Mouse (Mus musculus) limb, embryonic 12.5 days (tissue): ENCODE data around the gene Abcc4. TPM values are rescaled to one million over a fixed set of nuclear protein-coding genes. Genes with fewer than 3 reads are reported as not detected.

ENCODE experiments used
- ATAC-seq: fragments of 200-750 bp; cut with Nextera tagmentation; 2 replicates; pipeline ENCODE4 v1.8.0; 2017; ENCODE audit warnings: low read depth, moderate TSS enrichment; ENCODE audit not compliant: insufficient number of reproducible peaks, insufficient read depth, low FRiP score, low TSS enrichment
- H3K27ac ChIP-seq: fragments of 300-500 bp; sonication (generic); 2 replicates; pipeline ENCODE4 v1.5.1; 2016; ENCODE audit warnings: mild to moderate bottlenecking, moderate library complexity
- H3K27me3 ChIP-seq: fragments of 300-500 bp; sonication (generic); 2 replicates; pipeline ENCODE4 v1.6.1; 2016; ENCODE audit warnings: mild to moderate bottlenecking, moderate library complexity
- H3K36me3 ChIP-seq: fragments of 300-500 bp; sonication (generic); 2 replicates; pipeline ENCODE4 v1.6.1; 2016; ENCODE audit warnings: mild to moderate bottlenecking, moderate library complexity
- H3K4me1 ChIP-seq: fragments of 300-500 bp; sonication (generic); replicated peaks from 2 replicates; pipeline ENCODE4 v1.6.1; 2016
- H3K4me2 ChIP-seq: fragments of 300-500 bp; sonication (generic); 2 replicates; pipeline ENCODE4 v1.6.1; 2016; ENCODE audit warnings: mild to moderate bottlenecking, moderate library complexity
- H3K4me3 ChIP-seq: fragments of 300-500 bp; sonication (generic); replicated peaks from 2 replicates; pipeline ENCODE4 v1.5.1; 2016; ENCODE audit warnings: mild to moderate bottlenecking
- H3K9ac ChIP-seq: fragments of 300-500 bp; sonication (generic); replicated peaks from 2 replicates; pipeline ENCODE4 v1.6.1; 2016; ENCODE audit warnings: mild to moderate bottlenecking, moderate library complexity
- H3K9me3 ChIP-seq: fragments of 300-500 bp; sonication (generic); 2 replicates; pipeline ENCODE4 v1.6.1; 2016; ENCODE audit warnings: mild to moderate bottlenecking, moderate library complexity
- WGBS: fragments of 180-500 bp; shearing (Covaris S2); methylation state at CpG from one replicate; pipeline ENCODE4 v1.1.7; 2016; 5-methylcytosine and 5-hydroxymethylcytosine counted together
- polyA plus RNA-seq: library from polyadenylated mRNA; unstranded; fragments of >200 nt; fragmentation: Nextera tagmentation; extraction: Ambion mirVana; gene quantifications from 2 replicates; pipeline ENCODE4 v1.2.1, GENCODE M21; 2016

Abcc4 gene
- 2.0 and 2.1 TPM in 2 replicates for polyA plus RNA-seq

DNA sequence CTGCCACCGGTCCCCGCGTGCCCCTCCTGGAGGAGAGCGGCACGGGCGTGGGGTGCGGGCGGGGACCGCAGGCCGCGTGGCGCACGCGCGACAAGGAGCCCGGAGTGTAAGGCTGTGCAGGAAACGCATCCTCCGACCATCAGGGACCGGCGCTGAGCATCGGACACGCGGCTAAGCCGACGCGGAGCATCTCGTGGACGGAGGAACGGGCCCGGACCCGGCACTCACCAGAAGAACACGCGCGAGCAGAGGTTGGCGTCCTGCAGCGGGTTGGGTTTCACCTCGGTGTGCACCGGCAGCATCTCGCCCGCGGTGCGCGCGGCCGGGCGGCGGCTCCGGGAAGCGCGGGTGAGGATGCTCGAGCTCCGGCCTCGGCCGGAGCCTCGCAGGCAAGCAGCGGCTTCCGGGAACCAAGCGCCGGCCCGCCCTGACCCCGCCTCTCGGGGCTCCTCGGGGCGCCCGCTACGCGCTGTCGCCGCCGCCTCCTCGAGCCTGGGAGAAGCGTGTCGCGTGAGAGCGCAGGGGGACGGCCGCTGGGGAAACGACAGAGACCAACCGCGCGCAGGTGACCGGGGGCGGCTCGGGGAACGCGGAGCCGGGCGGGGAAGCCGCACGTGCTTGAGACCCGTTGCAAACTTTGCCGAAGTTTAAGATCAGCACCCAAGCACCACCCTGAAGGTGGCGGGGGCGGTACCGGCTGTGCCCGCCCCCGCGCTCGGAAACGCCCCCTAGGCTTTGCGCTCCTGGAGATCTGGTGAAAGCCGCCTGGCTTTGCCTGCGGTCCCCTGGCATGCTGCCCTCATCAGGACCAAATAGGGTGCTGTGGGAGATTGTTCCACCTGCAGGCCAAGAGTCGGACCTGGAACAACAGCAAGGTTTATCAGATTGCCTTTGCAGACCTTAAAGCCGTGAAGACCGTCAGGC is at the start of gene Abcc4:
TSS of gene Abcc4 (minus strand) at position 412 of the 924 bp plus-strand sequence.
- H3K9me3 ChIP-seq, result no peaks in the 10 kb centered on the region
- WGBS, result under 1% methylated on average over 106 of the region's 106 CpGs
- peak within 1 kb of the TSS; percentile 63 for H3K4me3 ChIP-seq
- no peak within 1 kb of the TSS for H3K27ac ChIP-seq
- peaks cover 74% of the 10 kb centered on the region for H3K27me3 ChIP-seq
- peak within 1 kb of the TSS; percentile 99 for H3K4me2 ChIP-seq
- peaks cover 18% of the 10 kb centered on the region for H3K4me1 ChIP-seq
- peak; percentile 63 for ATAC-seq
- no peaks in the 10 kb centered on the region for H3K36me3 ChIP-seq
- H3K9ac ChIP-seq, result peak within 1 kb of the TSS; percentile 65

GRCm38 (mm10) chr14:118751193-118751753 is 45.3 kb upstream of the Abcc4 start:
- Histone ChIP-seq H3K4me1 (no peaks in the 10 kb centered on the region), H3K36me3 (no peaks in the 10 kb centered on the region), H3K4me3 (no peak overlapping the region), H3K27ac (no peak overlapping the region), H3K4me2 (no peak overlapping the region), H3K9ac (no peak overlapping the region), H3K27me3 (no peaks in the 10 kb centered on the region), H3K9me3 (no peaks in the 10 kb centered on the region)
- 85% methylated on average over 8 of the region's 8 CpGs for WGBS
- ATAC-seq, result no peak

- WGBS, result 79% methylated on average over 6 of the region's 6 CpGs
- Histone ChIP-seq H3K9me3 (no peaks in the 10 kb centered on the region), H3K27ac (no peak overlapping the region), H3K36me3 (no peaks in the 10 kb centered on the region), H3K27me3 (no peaks in the 10 kb centered on the region), H3K4me2 (no peak overlapping the region), H3K4me1 (no peaks in the 10 kb centered on the region), H3K4me3 (no peak overlapping the region), H3K9ac (no peak overlapping the region)
- no peak for ATAC-seq
Observed at GRCm38 (mm10) chr14:118750505-118751192, 44.6 kb upstream of the Abcc4 start.

- H3K27ac ChIP-seq, result no peak overlapping the region
Observed at GRCm38 (mm10) chr14:118749715-118750114, 43.7 kb upstream of the Abcc4 start.

DNA sequence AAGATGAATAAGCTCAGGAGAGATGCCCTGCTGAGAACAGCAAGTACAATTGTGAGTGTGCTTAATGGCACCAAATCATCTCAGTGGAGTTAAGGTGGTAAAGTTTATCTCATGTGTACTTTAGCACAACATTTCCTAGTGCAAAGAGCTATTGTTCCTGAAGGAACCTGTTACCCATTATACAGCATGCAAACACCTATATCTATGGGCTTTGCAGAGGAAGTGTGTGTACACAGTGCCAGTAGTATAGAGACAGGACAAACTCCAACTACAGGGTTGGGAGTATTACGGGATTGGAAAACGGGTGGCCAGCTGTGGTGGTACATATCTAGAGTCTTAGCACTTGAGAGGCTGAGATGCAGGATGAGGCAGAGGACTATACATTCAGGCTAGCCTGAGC is 43.0 kb upstream of the Abcc4 start:
- Histone ChIP-seq H3K27me3 (no peaks in the 10 kb centered on the region), H3K4me1 (no peaks in the 10 kb centered on the region), H3K27ac (no peak overlapping the region), H3K9ac (no peak overlapping the region), H3K4me3 (no peak overlapping the region), H3K36me3 (no peaks in the 10 kb centered on the region), H3K9me3 (no peaks in the 10 kb centered on the region), H3K4me2 (no peak overlapping the region)
- ATAC-seq, result no peak
- 92% methylated on average over 2 of the region's 2 CpGs for WGBS

More at GRCm38 (mm10) chr14:118749715-118750114, 43.7 kb upstream of the Abcc4 start:
- Histone ChIP-seq H3K4me3 (no peak overlapping the region), H3K9me3 (no peaks in the 10 kb centered on the region), H3K36me3 (no peaks in the 10 kb centered on the region), H3K4me2 (no peak overlapping the region), H3K9ac (no peak overlapping the region), H3K4me1 (no peaks in the 10 kb centered on the region), H3K27me3 (no peaks in the 10 kb centered on the region)
- ATAC-seq, result no peak
- 56% methylated on average over 4 of the region's 4 CpGs for WGBS

DNA sequence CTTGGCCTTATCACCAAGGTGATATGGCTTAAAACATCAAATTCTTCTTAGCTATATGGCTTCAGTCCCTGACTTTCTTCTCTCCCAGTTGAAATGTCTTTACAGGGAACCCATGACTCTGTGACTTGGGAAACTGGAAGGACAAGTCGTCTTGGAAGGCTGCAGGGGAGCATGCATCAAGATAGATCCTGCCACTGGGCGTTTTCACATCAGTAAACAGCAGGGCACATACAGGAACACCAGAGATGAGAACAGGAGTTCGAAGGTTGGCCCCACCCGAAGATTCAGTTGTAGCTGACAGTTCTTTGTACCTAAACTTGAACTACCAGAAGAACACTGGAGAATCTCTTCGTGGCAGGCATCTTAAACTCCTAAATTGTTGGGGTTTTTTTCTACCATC is 36.8 kb upstream of the Abcc4 start:
- no peak overlapping the region for H3K27ac ChIP-seq
- WGBS, result 79% methylated on average over 5 of the region's 5 CpGs
- no peak overlapping the region for H3K4me2 ChIP-seq
- H3K27me3 ChIP-seq, result no peaks in the 10 kb centered on the region; the same call in 1 of the 2 replicates
- peaks cover 5% of the 10 kb centered on the region; the same call in 1 of the 2 replicates for H3K9me3 ChIP-seq
- no peaks in the 10 kb centered on the region for H3K4me1 ChIP-seq
- no peak overlapping the region for H3K9ac ChIP-seq
- no peak for ATAC-seq
- H3K36me3 ChIP-seq, result no peaks in the 10 kb centered on the region
- H3K4me3 ChIP-seq, result no peak overlapping the region

DNA sequence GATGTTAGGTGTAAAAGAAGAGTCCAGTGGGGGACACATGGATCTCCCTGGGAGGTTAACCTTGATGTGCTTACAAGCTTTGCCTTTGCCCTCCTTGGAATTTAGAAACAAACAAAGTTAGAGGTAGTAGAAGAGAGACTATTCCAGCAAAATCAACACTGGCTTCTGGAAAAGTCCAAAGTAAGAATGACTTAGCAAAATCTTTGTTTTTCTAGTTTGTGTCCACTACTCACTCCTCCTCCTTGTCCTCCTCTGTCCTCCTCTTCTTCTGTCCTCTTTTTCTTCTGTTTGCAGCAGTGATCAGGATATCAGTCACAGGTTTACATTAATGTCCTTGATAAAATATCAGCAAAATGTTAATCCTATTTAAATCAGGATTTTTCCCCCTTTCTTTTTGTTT is 35.8 kb upstream of the Abcc4 start:
- Histone ChIP-seq H3K9me3 (peaks cover 5% of the 10 kb centered on the region; the same call in 1 of the 2 replicates), H3K4me2 (no peak overlapping the region), H3K9ac (no peak overlapping the region), H3K27me3 (no peaks in the 10 kb centered on the region; the same call in 1 of the 2 replicates), H3K4me3 (no peak overlapping the region), H3K36me3 (no peaks in the 10 kb centered on the region), H3K4me1 (no peaks in the 10 kb centered on the region), H3K27ac (no peak overlapping the region)
- ATAC-seq, result no peak

DNA sequence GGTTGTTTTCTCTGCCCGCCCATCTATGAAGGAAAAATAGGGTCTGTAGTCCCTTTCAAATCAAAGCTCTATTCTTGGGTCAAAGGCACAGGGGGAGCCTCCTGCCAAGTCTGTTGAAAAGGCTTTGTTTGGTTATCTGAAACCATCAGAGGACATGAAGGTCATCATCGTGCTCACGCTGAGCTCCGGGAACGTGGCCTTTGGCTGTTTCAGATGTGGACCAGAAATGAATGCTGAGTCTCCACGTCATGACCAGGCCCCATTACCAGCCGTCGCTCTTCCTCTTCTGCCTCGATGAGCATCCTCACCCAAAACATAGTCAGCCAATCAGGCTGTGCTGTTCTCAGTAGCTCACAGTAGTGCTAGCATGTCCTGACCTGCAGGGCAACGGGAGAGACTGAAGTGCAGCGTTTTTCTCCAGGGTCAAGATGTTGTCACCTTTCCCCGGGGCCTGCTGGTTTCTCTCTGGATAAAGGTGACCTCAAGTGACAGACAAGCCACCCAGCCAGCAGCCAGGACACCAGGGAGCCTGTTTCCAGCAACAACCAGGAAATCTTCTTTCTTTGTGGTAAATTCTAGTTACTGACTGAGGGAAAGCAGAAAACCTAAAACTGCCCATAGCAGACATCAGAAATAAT is 31.4 kb upstream of the Abcc4 start:
- Histone ChIP-seq H3K4me1 (peaks cover 5% of the 10 kb centered on the region; the same call in 1 of the 2 replicates), H3K9me3 (peaks cover 5% of the 10 kb centered on the region; the same call in 1 of the 2 replicates), H3K4me2 (no peak overlapping the region), H3K27me3 (no peaks in the 10 kb centered on the region), H3K27ac (no peak overlapping the region), H3K9ac (no peak overlapping the region), H3K36me3 (no peaks in the 10 kb centered on the region), H3K4me3 (no peak overlapping the region)
- ATAC-seq, result no peak
- 64% methylated on average over 12 of the region's 12 CpGs for WGBS

DNA sequence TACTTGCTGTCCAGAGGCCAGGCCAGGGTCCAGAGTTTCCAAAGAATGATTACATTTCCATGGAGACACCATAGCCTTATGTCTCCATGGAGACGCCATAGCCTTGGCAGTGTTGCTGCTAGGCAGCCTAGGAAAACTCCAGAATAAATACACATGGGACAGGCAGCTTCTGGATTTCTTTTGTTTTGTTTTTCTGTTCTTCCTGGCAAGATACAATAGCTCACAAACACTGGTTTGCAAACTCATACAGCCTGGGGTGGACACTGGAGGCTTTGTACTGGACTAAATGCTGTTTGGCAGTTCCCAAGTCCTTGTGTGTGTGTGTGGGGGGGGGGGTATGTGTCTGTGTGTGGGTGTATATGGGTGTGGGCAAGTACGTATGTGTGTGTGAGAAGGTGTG is 29.1 kb upstream of the Abcc4 start:
- H3K4me1 ChIP-seq, result peaks cover 5% of the 10 kb centered on the region; the same call in 1 of the 2 replicates
- ATAC-seq, result no peak
- H3K9ac ChIP-seq, result no peak overlapping the region
- H3K9me3 ChIP-seq, result peaks cover 3% of the 10 kb centered on the region; the same call in 1 of the 2 replicates
- no peak overlapping the region for H3K4me3 ChIP-seq
- WGBS, result 76% methylated on average over 2 of the region's 2 CpGs
- H3K4me2 ChIP-seq, result no peak overlapping the region
- H3K36me3 ChIP-seq, result no peaks in the 10 kb centered on the region
- H3K27me3 ChIP-seq, result no peaks in the 10 kb centered on the region
- no peak overlapping the region for H3K27ac ChIP-seq

DNA sequence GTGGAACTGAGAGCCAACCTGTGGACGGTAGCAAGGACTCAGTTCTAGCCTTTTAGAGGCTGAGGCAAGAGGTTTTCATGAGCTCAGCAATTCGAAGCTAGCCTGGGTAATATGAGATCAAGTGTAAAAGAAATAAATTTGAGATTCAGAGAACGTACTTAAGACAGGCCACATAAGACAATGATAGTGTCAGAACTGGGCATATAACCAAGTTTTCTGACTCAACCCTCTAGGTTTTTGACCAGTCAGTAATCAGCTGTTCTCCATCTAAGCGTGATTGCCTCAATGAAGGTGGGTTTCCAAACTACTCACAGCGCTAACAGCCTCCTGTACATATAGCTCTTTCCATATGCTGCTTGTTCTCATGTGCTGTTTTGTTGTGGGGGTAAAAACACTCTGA is 27.1 kb upstream of the Abcc4 start:
- Histone ChIP-seq H3K27me3 (no peaks in the 10 kb centered on the region), H3K4me1 (peaks cover 5% of the 10 kb centered on the region; the same call in 1 of the 2 replicates), H3K36me3 (no peaks in the 10 kb centered on the region), H3K4me2 (no peak overlapping the region), H3K27ac (no peak overlapping the region), H3K9ac (no peak overlapping the region), H3K4me3 (no peak overlapping the region), H3K9me3 (no peaks in the 10 kb centered on the region)
- ATAC-seq, result no peak
- 84% methylated on average over 5 of the region's 5 CpGs for WGBS

GRCm38 (mm10) chr14:118730631-118731030 is 24.6 kb upstream of the Abcc4 start:
- 86% methylated on average over 5 of the region's 5 CpGs for WGBS
- no peaks in the 10 kb centered on the region for H3K36me3 ChIP-seq
- H3K27me3 ChIP-seq, result no peaks in the 10 kb centered on the region
- H3K4me1 ChIP-seq, result peaks cover 5% of the 10 kb centered on the region; the same call in 1 of the 2 replicates
- H3K9me3 ChIP-seq, result no peaks in the 10 kb centered on the region
- H3K9ac ChIP-seq, result no peak overlapping the region
- H3K27ac ChIP-seq, result no peak overlapping the region
- H3K4me2 ChIP-seq, result no peak overlapping the region
- no peak overlapping the region for H3K4me3 ChIP-seq
- no peak for ATAC-seq
